In the genomic region with DNA sequence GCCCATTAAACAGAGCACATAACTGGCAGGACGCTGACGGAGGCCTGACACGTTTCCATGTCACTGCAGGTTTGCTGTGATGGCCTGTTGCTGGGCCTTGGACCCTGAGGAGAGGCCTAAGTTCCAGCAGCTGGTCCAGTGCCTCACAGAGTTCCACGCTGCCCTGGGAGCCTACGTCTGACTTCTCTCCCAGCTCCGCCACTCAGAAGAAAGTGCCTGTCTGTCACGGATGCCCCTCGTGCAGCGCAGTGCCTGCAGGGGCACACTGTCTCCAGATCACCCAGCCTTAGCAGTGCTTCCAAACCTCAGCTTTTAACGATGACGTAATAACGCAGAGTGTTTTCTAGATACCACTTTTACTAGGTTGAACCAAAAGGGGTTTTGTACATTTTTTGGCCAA, we compare ENCODE assay signal across 16 mouse cellular contexts.
"Had no signal": no experiment of that assay in that cellular context is flagged by ENCODE, and none has a peak within 500 bp of the region (broad histone marks: within the 10 kb centered on the region; RNA-seq: fewer than 3 reads in every experiment).

No protein-coding gene starts in this region.

- H3K27me3 ChIP-seq: neural tube, embryonic 13.5 days; neural tube, embryonic 15.5 days; stomach, embryonic 15.5 days had no signal

- H3K4me1 ChIP-seq: neural tube, embryonic 15.5 days; stomach, embryonic 15.5 days had no signal

- H3K27ac ChIP-seq: neural tube, embryonic 13.5 days; neural tube, embryonic 15.5 days; stomach, embryonic 15.5 days; stomach, postnatal 0 days had no signal

- H3K4me3 ChIP-seq: neural tube, embryonic 13.5 days; neural tube, embryonic 15.5 days; stomach, embryonic 15.5 days had no signal

- H3K9me3 ChIP-seq: neural tube, embryonic 13.5 days; neural tube, embryonic 15.5 days; stomach, embryonic 15.5 days had no signal

- DNase-seq: retina, postnatal 1 day; right cerebral cortex, adult 18-20 months; right cerebral cortex, postnatal 14 days; right cerebral cortex, postnatal 25 days; right cerebral cortex, postnatal 4 days; spleen, adult 18-20 months; thymus, adult 18-20 months; thymus, adult 2 months; thymus, postnatal 14 days; thymus, postnatal 25 days; thymus, postnatal 36 days; thymus, postnatal 4 days had no signal
